Mouse (Mus musculus) erythroblast, embryonic 14.5 days (primary cell): Measurements from ENCODE around the gene Atf5.

Source experiments
- GATA1 ChIP-seq: IDR thresholded peaks from 2 replicates; pipeline ENCODE4 v1.6.1; 2012; ENCODE audit warnings: low read length, inconsistent platforms, mixed read lengths
- TAL1 ChIP-seq: IDR thresholded peaks from 3 replicates; pipeline ENCODE4 v1.6.1; 2012; ENCODE audit warnings: low read length, inconsistent platforms, mixed read lengths

GRCm38 (mm10) chr7:44828706-44829105 lies 12.2 kb upstream of the Atf5 start:
- TF ChIP-seq GATA1 (no peak), TAL1 (no peak)
